Mouse (Mus musculus): ENCODE measurements around the gene Rabgef1.

DNA sequence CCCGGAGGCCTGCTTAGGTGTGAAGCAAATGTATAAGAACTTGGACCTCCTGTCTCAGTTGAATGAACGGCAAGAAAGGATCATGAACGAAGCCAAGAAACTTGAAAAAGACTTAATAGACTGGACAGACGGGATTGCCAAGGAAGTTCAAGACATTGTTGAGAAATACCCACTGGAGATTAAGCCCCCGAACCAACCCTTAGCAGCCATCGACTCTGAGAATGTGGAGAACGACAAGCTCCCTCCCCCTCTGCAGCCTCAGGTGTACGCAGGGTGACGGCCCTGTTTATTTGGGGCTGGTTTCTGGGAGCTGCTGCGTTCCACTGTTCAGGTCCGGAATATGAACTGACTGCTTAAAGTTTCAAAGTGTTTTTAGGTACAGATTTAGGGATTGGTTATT lies 41.4 kb downstream of the Rabgef1 start:
- TF ChIP-seq POLR2A (IDR thresholded peaks at IDR 0.05; ENCODE audit: borderline replicate concordance, control insufficient read depth, low read depth, low read length): no peak
- TF ChIP-seq CTCF (IDR thresholded peaks at IDR 0.05; ENCODE audit: control insufficient read depth, insufficient read depth, low read length): no peak

Measured in bone marrow, adult 2 months (tissue).